Mouse (Mus musculus): ENCODE results near the gene Zfyve28. TPM values are rescaled to one million over a fixed set of nuclear protein-coding genes. Genes with fewer than 3 reads are reported as not detected.
A peak's percentile ranks its signal among the peaks of the same experiment; 100 is the strongest.

Zfyve28 gene
- polyA plus RNA-seq (2015; fragmentation: Nextera tagmentation; extraction: Ambion mirVana), result 0.20 and 0.64 TPM in 2 replicates

- H3K9me3 ChIP-seq, result no peaks in the 10 kb centered on the region
- no peaks in the 10 kb centered on the region for H3K36me3 ChIP-seq
- H3K27me3 ChIP-seq, result peaks cover 60% of the 10 kb centered on the region
- peak within 1 kb of the TSS; percentile 17; the same call in 1 of the 2 replicates for H3K9ac ChIP-seq
- ATAC-seq (ENCODE audit: borderline replicate concordance, extremely low read depth, low FRiP score, low TSS enrichment), result peak; percentile 92
- H3K27ac ChIP-seq, result no peak within 1 kb of the TSS
- H3K4me2 ChIP-seq, result peak within 1 kb of the TSS; percentile 98
- H3K4me3 ChIP-seq, result peak within 1 kb of the TSS; percentile 60
- WGBS, result 0% methylated on average over 67 of the region's 83 CpGs
- H3K4me1 ChIP-seq, result peaks cover 21% of the 10 kb centered on the region
Measured at GRCm38 (mm10) chr5:34288154-34288716, at the start of gene Zfyve28, which contains the start of gene Cfap99. TSS of gene Zfyve28 (minus strand) at chr5:34288449. TSS of gene Cfap99 (plus strand) at chr5:34288600.

GRCm38 (mm10) chr5:34336775-34337450 lies 48.7 kb upstream of the Zfyve28 start:
- no peaks in the 10 kb centered on the region for H3K9me3 ChIP-seq
- H3K4me3 ChIP-seq, result peak overlapping the region; percentile 71
- no peaks in the 10 kb centered on the region for H3K36me3 ChIP-seq
- peak overlapping the region; percentile 59 for H3K4me2 ChIP-seq
- no peaks in the 10 kb centered on the region for H3K27me3 ChIP-seq
- H3K9ac ChIP-seq, result peak overlapping the region; percentile 96
- ATAC-seq (ENCODE audit: borderline replicate concordance, extremely low read depth, low FRiP score, low TSS enrichment), result peak; percentile 27; the same call in 1 of the 2 replicates
- 0% methylated on average over 42 of the region's 42 CpGs for WGBS
- H3K4me1 ChIP-seq, result peaks cover 19% of the 10 kb centered on the region; the same call in 1 of the 2 replicates
- H3K27ac ChIP-seq, result peak overlapping the region; percentile 96

- peak within 1 kb of the TSS; percentile 96 for H3K9ac ChIP-seq
- ATAC-seq (ENCODE audit: borderline replicate concordance, extremely low read depth, low FRiP score, low TSS enrichment), result peak; percentile 98
- no peaks in the 10 kb centered on the region for H3K36me3 ChIP-seq
- peak within 1 kb of the TSS; percentile 96 for H3K27ac ChIP-seq
- WGBS, result 0% methylated on average over 66 of the region's 67 CpGs
- no peaks in the 10 kb centered on the region for H3K9me3 ChIP-seq
- peaks cover 19% of the 10 kb centered on the region; the same call in 1 of the 2 replicates for H3K4me1 ChIP-seq
- H3K4me3 ChIP-seq, result peak within 1 kb of the TSS; percentile 71
- H3K4me2 ChIP-seq, result peak within 1 kb of the TSS; percentile 79
- no peaks in the 10 kb centered on the region for H3K27me3 ChIP-seq
Measured at GRCm38 (mm10) chr5:34336097-34336774, 48.0 kb upstream of the Zfyve28 start, which contains the start of gene Rnf4. TSS of gene Rnf4 (plus strand) at chr5:34336289.

GRCm38 (mm10) chr5:34335539-34336096 lies 47.4 kb upstream of the Zfyve28 start:
- H3K36me3 ChIP-seq, result no peaks in the 10 kb centered on the region
- H3K4me1 ChIP-seq, result peaks cover 19% of the 10 kb centered on the region; the same call in 1 of the 2 replicates
- peak overlapping the region; percentile 89 for H3K9ac ChIP-seq
- ATAC-seq (ENCODE audit: borderline replicate concordance, extremely low read depth, low FRiP score, low TSS enrichment), result peak; percentile 50; the same call in 1 of the 2 replicates
- peak overlapping the region; percentile 81 for H3K27ac ChIP-seq
- no peaks in the 10 kb centered on the region for H3K9me3 ChIP-seq
- H3K27me3 ChIP-seq, result no peaks in the 10 kb centered on the region
- 1% methylated on average over 21 of the region's 21 CpGs for WGBS
- H3K4me3 ChIP-seq, result peak overlapping the region; percentile 71
- peak overlapping the region; percentile 79 for H3K4me2 ChIP-seq

- Histone ChIP-seq H3K4me2 (no peak overlapping the region), H3K4me3 (no peak overlapping the region), H3K27me3 (no peaks in the 10 kb centered on the region), H3K36me3 (no peaks in the 10 kb centered on the region), H3K9ac (no peak overlapping the region), H3K4me1 (peaks cover 17% of the 10 kb centered on the region; the same call in 1 of the 2 replicates), H3K27ac (no peak overlapping the region), H3K9me3 (no peaks in the 10 kb centered on the region)
- 81% methylated on average over 1 of the region's 1 CpGs for WGBS
- ATAC-seq (ENCODE audit: borderline replicate concordance, extremely low read depth, low FRiP score, low TSS enrichment), result no peak
Measured at GRCm38 (mm10) chr5:34334081-34334480, 45.8 kb upstream of the Zfyve28 start.

GRCm38 (mm10) chr5:34330136-34330535 lies 41.9 kb upstream of the Zfyve28 start:
- Histone ChIP-seq H3K27ac (no peak overlapping the region), H3K36me3 (no peaks in the 10 kb centered on the region), H3K9me3 (no peaks in the 10 kb centered on the region), H3K9ac (no peak overlapping the region), H3K27me3 (no peaks in the 10 kb centered on the region), H3K4me1 (peaks cover 13% of the 10 kb centered on the region), H3K4me2 (no peak overlapping the region), H3K4me3 (no peak overlapping the region)
- ATAC-seq (ENCODE audit: borderline replicate concordance, extremely low read depth, low FRiP score, low TSS enrichment), result no peak
- WGBS, result 79% methylated on average over 2 of the region's 2 CpGs

GRCm38 (mm10) chr5:34326875-34327576 lies 38.8 kb upstream of the Zfyve28 start:
- no peaks in the 10 kb centered on the region for H3K27me3 ChIP-seq
- H3K27ac ChIP-seq, result no peak overlapping the region
- no peaks in the 10 kb centered on the region for H3K36me3 ChIP-seq
- peak overlapping the region; percentile 35 for H3K4me3 ChIP-seq
- no peak overlapping the region for H3K9ac ChIP-seq
- H3K4me2 ChIP-seq, result peak overlapping the region; percentile 69
- peaks cover 13% of the 10 kb centered on the region for H3K4me1 ChIP-seq
- no peaks in the 10 kb centered on the region for H3K9me3 ChIP-seq
- WGBS, result 6% methylated on average over 31 of the region's 31 CpGs
- ATAC-seq (ENCODE audit: borderline replicate concordance, extremely low read depth, low FRiP score, low TSS enrichment), result peak; percentile 60

- Histone ChIP-seq H3K4me2 (peak overlapping the region; percentile 69), H3K4me3 (no peak overlapping the region), H3K27ac (no peak overlapping the region), H3K27me3 (no peaks in the 10 kb centered on the region), H3K36me3 (no peaks in the 10 kb centered on the region), H3K9me3 (no peaks in the 10 kb centered on the region), H3K9ac (no peak overlapping the region), H3K4me1 (peaks cover 13% of the 10 kb centered on the region)
- WGBS, result 19% methylated on average over 4 of the region's 4 CpGs
- ATAC-seq (ENCODE audit: borderline replicate concordance, extremely low read depth, low FRiP score, low TSS enrichment), result peak; percentile 43; the same call in 1 of the 2 replicates
Measured at GRCm38 (mm10) chr5:34326249-34326691, 38.0 kb upstream of the Zfyve28 start.

GRCm38 (mm10) chr5:34325286-34325685 lies 37.0 kb upstream of the Zfyve28 start:
- Histone ChIP-seq H3K4me3 (no peak overlapping the region), H3K27ac (no peak overlapping the region), H3K9me3 (no peaks in the 10 kb centered on the region), H3K27me3 (no peaks in the 10 kb centered on the region), H3K4me1 (peaks cover 13% of the 10 kb centered on the region), H3K4me2 (no peak overlapping the region), H3K9ac (no peak overlapping the region), H3K36me3 (no peaks in the 10 kb centered on the region)
- ATAC-seq (ENCODE audit: borderline replicate concordance, extremely low read depth, low FRiP score, low TSS enrichment), result no peak

GRCm38 (mm10) chr5:34321236-34321635 lies 33.0 kb upstream of the Zfyve28 start:
- Histone ChIP-seq H3K9me3 (no peaks in the 10 kb centered on the region), H3K9ac (no peak overlapping the region), H3K4me1 (peaks cover 3% of the 10 kb centered on the region; the same call in 1 of the 2 replicates), H3K27me3 (no peaks in the 10 kb centered on the region), H3K36me3 (no peaks in the 10 kb centered on the region), H3K4me3 (no peak overlapping the region), H3K27ac (no peak overlapping the region), H3K4me2 (no peak overlapping the region)
- no peak for ATAC-seq (ENCODE audit: borderline replicate concordance, extremely low read depth, low FRiP score, low TSS enrichment)
- 78% methylated on average over 4 of the region's 4 CpGs for WGBS

GRCm38 (mm10) chr5:34319491-34320034 lies 31.3 kb upstream of the Zfyve28 start:
- no peak overlapping the region for H3K27ac ChIP-seq
- WGBS, result 62% methylated on average over 2 of the region's 2 CpGs
- ATAC-seq (ENCODE audit: borderline replicate concordance, extremely low read depth, low FRiP score, low TSS enrichment), result no peak
- H3K27me3 ChIP-seq, result no peaks in the 10 kb centered on the region
- H3K9ac ChIP-seq, result no peak overlapping the region
- no peaks in the 10 kb centered on the region for H3K9me3 ChIP-seq
- no peak overlapping the region for H3K4me3 ChIP-seq
- no peaks in the 10 kb centered on the region for H3K36me3 ChIP-seq
- H3K4me2 ChIP-seq, result no peak overlapping the region
- no peaks in the 10 kb centered on the region for H3K4me1 ChIP-seq
